Mouse (Mus musculus): ENCODE measurements around the gene Sin3b.
"Not testable (repeated sequence)": the region's sequence is repeated elsewhere in the genome, so short reads cannot be mapped to it uniquely, and the experiment has no call there.

Gene Sin3b

DNA sequence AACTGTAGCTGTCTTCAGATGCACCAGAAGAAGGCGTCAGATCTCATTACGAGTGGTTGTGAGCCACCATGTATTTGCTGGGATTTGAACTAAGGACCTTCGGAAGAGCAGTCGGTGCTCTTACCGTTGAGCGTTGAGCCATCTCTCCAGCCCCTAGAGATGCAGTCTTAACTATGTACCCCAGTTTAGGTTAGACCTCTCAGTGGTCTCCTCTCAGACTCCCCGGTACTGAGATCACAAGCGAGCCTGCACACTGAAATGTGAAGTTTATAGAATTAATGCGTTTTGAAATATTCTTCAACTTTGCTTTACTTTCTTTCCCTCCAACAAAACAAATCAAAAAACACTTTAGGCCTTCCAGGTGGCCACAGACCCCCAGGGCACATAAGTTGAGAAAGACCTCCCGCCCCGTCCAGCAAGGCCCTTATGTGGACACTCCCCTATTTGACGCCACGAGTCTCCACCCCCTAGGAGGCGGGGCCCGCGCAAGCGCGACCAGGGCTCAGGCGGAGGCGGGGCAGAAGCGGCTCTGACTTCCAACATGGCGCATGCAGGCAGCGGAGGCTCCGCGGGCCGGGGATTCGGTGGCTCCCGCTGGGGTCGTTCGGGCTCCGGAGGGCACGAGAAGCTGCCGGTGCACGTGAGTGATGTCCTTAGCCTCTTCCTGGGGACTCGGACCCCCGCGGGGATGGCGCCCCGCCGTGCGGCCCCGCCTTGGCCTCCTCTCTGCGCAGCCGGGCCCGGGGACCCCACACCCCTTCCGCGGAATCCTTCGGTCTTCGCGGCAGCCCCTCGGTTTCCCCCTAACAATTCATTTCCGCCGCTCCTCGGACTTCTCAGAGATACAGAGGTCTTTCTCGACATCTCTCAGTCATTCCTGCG lies at the start of gene Sin3b:
Sin3b (plus strand) TSS at position 517 of the 882 bp plus-strand sequence.
- in situ Hi-C loops (cut with MboI; ENCODE audit: low sequenced_read_pairs), result no loop called here

DNA sequence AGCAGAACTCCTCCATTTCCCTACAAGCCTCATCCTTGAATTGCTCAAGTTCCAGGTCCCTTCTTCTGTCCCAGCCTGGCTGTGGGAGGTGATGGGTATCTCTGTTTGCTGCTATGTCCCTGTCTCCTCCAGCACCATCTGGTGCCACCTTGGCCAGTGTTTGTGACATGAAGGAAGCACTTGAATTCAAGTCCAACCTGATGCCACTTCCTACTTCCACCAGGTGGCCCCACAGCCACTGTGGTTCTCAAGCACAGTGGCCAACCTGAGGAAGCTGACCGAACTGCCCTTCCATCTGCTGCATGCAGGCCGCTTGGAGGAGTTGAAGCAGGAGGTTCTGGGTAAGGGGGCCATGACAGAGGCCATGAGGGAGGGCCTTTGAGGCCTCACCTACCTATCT lies 48.9 kb upstream of the Sin3b start:
- in situ Hi-C loops (cut with MboI; ENCODE audit: low sequenced_read_pairs), result no loop called here

DNA sequence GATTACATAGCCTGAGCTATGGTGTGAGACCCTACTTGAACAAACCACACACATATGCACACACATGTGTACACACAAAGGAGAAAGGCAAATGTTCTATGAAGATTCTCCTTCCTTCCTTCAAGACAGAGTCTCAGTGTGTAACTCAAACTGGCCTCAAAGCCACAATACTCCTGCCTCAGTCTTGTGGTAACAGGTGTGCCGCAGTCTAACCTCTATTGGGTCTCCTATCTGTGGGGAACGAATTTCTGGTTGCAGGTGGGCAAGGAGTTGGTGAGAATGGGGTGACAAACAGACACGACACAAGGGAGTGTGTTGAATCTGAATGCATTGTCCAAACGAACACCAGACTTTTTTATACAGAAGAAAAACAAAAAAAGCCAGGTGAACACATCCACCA lies 46.6 kb upstream of the Sin3b start:
- in situ Hi-C loops (cut with MboI; ENCODE audit: low sequenced_read_pairs), result no loop called here

DNA sequence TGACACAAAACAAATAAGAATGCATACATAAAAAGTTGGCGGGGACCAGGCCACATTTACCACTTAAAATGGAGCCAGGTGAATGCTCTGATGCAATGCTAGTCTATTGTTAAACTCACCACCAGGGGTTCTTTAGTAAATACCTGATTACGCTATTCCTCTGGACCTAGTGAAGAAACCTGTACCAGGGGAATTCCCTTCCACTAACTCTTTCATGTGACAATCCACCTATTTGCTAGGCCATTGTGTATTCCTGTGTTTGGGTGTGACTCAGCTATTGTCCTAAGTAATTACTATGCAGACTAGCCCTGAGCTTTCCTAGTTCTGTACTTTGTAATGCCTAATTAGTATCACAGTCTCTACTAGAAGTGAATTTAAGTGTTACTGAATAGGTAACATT lies 46.2 kb upstream of the Sin3b start:
- in situ Hi-C loops (cut with MboI; ENCODE audit: low sequenced_read_pairs), result not testable (repeated sequence)

DNA sequence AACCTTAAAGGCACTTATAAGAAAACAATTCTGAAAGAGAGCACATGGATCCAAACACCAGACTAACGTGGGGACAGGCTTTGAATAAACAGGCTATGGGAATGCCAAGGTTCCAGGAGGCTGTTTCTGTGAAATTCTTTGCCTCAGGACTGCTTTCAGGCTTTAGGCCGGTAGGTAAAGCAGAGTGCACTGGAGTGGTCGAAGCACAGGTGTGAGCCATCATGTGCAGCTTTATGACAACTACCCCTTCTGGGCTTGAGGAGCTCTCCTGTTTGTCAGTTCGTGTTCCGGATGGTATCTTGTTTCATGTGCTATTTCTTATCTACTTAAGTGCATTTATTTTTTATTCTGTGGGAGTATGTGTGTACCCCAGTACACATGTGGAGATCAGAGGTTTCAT lies 45.8 kb upstream of the Sin3b start:
- in situ Hi-C loops (cut with MboI; ENCODE audit: low sequenced_read_pairs), result no loop called here

DNA sequence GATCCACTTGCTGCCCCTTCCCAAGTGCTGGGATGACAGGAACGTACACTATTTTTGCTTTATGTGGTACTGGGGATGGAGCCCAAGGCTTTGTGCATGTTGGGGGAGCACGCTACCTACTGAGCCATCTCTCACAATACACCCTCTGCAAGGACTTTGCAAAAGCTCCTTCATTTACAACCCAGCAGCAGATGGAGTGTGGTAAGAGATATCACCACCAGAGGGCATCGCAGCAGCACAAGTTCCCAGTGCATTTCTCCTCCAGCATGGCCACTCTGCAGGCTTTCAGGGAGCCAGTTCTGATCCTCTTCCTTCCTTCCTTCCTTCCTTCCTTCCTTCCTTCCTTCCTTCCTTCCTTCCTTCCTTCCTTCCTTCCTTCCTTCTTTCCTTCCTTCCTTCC lies 43.0 kb upstream of the Sin3b start:
- in situ Hi-C loops (cut with MboI; ENCODE audit: low sequenced_read_pairs), result no loop called here

DNA sequence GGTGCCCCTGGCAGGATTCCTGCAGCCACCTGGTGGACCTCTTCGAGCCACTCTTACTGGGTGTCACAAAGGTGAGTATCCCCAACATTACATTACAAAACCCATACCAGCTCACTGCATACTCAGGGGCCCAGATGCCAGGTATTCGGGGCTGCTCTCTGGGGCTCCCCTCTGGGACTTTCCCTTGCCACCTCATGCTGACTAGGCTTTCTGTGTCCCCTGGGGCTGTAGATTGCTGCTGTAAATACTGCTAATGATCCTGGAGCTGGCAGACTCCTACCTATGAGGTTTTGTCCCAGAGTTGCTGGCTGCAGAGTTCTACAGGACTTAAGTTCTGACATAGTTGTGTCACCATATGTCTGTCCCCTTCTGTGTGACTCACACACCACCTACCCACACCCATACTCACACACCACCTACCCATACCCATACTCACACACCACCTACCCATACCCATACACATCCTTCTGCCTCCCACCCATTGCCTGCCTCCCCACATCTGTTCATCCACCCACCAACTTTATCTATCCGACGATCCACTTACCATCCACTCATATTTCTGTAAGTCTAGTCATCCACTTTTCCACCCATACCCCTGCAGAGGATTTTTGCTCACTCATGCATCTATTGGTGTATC lies 40.9 kb upstream of the Sin3b start:
- in situ Hi-C loops (cut with MboI; ENCODE audit: low sequenced_read_pairs), result no loop called here

DNA sequence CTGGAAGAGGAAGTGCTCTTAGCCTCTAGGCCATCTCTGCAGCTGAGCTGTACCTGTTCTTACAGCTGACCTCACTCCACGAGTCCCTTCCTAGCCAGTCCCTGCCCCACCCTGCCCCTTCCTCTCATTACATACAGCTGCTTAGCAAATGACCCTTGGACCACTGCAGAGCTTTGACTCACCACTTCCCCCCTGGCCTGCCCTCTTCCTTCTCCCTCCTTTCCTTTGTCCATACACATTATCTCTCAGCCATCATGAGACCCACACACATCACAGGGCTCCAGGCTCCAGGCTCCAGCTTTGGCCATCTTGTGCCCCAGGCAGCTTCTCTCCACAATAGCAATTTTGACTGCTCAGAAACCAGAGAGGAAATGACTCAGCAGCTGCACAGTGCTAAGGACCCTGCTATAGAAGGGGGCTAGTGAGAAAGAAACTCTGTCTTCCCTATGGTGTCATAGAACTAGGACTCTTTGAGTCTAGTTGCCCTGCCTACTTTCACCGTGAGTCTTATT lies 40.0 kb upstream of the Sin3b start:
- in situ Hi-C loops (cut with MboI; ENCODE audit: low sequenced_read_pairs), result no loop called here

DNA sequence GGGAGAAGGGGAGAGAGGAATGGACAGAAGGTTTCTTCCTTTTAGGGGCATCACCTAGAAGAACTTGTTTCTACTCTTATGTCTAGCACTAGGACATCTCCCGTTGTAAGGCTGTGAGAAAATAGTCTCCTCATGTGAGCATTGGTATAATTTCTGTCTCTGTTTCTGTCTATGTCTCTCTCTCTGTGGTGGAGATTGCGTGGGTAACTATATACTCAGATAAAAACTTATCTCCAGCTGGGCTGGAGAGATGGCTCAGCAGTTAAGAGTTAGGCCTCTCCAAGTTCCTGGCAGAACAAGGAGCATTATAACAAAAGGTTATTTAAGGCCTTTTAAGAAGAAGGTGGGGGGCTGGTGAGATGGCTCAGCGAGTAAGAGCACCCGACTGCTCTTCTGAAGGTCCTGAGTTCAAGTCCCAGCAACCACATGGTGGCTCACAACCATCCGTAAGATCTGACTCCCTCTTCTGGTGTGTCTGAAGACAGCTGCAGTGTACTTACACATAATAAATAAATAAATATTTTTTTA lies 39.4 kb upstream of the Sin3b start:
- in situ Hi-C loops (cut with MboI; ENCODE audit: low sequenced_read_pairs), result not testable (repeated sequence)

DNA sequence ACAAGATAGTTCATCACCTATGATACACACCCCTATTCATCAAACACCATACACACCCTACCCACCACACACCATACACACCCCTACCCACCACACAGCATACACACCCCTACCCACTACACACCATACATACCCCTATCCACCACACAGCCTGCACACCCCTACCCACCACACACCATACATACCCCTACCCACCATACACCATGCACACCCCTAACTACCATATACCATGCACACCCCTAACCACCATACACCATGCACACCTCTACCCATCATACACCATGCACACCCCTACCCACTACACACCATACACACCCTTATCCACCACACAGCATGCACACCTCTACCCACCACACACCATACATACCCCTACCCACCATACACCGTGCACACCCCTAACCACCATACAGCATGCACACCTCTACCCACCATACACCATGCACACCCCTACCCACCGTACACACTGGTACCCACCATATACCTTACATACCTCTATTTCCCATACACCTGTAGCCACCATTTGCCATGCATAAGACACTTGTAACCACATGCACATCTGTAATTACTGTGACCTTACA lies 24.6 kb upstream of the Sin3b start:
- in situ Hi-C loops (cut with MboI; ENCODE audit: low sequenced_read_pairs), result no loop called here

DNA sequence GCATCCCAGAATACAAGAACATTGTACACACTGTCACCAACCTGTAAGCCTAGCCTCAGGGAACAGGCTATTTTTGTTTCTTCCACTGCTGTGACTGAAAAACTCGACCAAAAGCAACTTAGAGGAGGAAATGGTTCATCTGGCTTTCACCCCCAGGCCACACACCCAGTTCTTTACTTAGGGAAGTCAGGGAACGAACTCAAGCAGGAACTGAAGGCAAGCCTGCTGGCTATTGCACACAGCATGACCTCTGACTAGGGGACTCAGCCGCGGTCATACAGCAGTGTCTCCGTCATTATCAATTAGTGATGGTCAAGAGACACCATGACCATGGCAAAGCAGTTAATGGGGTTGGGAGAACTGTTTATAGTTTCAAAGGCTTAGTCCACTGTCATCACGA lies 10.5 kb upstream of the Sin3b start:
- in situ Hi-C loops (cut with MboI; ENCODE audit: low sequenced_read_pairs), result no loop called here

DNA sequence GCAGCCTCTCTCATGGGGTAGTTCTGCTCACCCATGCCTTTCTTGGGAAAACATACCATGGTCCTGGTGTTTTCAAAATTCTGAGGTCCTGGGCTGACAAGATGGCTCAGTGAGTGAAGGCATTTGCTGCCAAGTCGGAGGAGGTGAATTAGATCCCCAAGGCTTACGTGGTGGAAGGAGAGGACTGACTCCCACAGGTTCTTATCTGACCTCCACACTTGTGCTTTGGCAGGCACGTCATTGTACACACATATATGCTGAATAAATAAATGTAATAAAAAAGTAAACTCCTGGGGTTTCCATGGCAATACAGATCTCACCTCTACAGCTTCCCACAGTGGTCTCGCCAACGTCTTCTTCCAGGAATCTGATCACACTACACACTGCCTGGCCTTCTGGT lies 6.5 kb upstream of the Sin3b start:
- in situ Hi-C loops (cut with MboI; ENCODE audit: low sequenced_read_pairs), result no loop called here

DNA sequence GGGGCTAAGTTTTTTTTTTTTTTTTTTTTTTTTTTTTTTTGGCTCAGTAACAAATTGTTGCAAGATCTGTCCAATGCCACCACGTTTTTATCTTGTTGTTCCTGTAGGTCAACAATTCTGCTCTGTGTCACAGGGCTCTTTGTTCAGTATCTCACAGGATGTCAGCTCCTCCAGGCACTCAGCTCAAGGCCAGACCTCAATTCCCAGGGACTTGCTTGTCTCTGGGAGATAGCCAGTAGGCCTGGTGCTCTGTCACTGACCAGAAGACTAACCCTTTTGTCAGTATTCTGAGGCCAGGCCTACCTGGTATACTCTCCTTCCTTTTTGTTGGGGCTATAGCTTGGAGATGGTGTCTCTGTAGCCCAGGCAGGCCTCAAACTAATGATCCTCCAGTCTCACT lies 2.5 kb upstream of the Sin3b start:
- in situ Hi-C loops (cut with MboI; ENCODE audit: low sequenced_read_pairs), result no loop called here

DNA sequence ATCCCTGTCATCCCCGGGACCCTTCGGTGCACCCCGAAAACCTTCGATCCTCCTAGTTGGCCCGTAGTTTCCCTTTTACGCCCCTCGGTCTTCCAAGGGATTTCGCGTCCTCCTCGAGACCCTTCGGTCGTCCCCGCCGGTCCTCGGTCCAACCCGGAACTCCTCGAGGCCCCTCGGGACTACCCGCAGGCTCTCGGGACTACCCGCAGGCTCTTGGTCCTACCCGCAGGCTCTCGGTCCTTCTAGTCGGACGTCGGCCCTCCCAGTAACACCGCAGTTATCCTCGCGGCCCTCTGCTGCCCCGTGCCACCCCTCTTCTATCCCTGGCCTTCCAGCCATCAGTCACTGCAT lies 541 bp downstream of the Sin3b start:
- in situ Hi-C loops (cut with MboI; ENCODE audit: low sequenced_read_pairs), result no loop called here

DNA sequence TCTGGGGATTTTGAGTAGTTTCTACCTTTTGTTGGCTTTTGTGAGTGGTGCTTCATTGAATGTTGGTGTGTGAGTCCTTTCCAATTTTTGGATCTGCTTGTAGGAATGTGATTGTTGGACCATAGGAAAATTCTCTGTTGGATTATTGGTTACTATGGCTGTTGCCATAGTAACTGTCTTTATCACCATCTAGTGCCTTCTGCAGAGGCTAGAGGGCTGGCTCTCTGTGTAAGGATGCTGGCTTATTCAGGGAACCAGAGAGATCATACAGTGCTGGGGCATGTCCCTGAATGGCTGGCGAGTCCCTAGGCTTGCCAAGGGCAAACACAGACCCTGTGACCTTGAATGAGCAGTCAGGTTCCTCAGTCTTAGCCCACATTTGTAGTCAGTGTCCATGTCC lies 5.6 kb downstream of the Sin3b start:
- in situ Hi-C loops (cut with MboI; ENCODE audit: low sequenced_read_pairs), result no loop called here

DNA sequence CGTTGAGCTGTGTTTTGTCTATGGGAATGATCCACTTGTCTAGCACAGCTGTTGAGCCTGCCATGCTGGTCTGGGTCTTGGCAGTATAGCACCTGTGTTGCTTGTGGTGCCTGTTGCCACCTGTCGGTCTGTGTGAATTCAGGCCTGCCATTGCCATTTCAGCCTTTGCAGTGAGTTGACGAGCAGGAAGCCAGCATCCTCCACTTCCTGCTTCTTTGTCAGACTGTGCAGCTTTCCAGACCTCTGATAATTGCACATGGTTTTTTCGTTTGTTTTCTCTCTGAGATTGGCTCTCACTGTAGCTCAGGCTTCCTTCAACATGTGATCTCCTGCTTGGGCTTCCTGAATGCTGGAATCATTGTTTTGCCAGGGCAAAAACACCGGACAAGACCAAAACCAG lies 11.9 kb downstream of the Sin3b start:
- in situ Hi-C loops (cut with MboI; ENCODE audit: low sequenced_read_pairs), result no loop called here

DNA sequence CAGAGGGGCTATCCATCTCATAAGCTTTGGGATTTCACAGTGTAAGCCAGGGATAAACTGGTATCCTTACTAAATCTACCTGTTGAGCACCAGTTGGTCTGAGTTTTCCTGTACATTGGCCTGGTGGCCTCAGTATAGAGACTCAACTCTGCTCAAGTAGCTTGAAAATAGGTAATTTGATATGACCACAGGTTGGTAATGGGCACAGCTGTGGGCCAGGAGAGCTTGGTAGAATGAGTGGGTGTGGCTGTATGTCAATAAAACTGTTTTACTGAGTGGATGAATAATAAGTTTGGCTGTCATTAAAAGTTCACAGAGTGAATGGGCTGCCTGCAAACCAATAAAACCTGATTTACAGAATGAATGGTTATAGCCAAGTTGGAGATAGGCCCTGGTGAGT lies 13.8 kb downstream of the Sin3b start:
- in situ Hi-C loops (cut with MboI; ENCODE audit: low sequenced_read_pairs), result no loop called here

DNA sequence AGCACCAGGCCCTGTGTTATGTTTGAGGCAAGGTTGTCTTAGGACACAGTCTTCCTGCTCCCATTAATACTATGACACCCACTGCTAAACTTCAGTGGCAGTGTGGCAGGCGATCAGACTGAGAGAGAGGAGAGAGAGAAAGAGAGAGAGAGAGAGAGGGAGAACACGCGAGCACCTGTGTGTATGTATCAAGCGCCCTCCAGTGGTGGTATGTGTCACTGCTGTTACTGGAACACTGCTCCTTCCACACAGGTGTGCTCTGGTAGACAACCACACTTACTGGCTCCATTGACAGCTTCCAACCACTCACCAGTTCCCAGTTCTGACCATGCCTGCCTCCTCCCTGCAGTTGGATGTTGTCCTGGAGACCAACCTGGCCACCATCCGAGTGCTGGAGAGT lies 23.0 kb downstream of the Sin3b start:
- in situ Hi-C loops (cut with MboI; ENCODE audit: low sequenced_read_pairs), result no loop called here

DNA sequence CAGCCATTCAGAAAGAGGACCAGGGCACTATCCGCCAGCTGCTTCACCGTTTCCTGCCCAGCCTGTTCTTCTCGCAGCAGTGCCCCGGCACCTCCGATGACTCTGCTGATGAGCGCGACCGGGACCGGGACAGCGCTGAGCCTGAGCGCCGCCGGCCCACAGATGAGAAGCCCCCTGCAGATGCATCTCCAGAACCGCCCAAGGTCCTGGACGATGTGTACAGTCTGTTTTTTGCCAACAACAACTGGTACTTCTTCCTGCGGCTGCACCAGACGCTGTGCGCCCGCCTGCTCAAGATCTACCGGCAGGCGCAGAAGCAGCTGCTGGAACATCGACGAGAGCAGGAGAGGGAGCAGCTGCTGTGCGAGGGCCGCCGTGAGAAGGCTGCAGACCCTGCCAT lies 26.8 kb downstream of the Sin3b start:
- in situ Hi-C loops (cut with MboI; ENCODE audit: low sequenced_read_pairs), result no loop called here

DNA sequence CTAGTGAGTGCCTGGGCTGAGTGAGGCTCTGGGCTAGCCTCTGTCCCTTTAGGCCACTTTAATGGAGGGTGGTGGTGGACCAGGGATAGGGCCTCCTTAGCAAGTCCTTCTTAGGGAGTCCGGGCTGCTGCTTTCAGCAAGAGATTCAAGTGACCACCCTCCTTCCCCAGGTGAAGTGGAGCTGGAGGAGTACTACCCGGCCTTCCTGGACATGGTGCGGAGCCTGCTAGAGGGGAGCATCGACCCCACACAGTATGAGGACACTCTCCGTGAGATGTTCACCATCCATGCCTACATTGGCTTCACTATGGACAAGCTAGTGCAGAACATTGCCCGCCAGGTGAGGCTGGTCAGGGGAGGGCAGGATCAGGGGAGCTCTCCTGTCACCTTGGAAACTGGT lies 27.2 kb downstream of the Sin3b start:
- in situ Hi-C loops (cut with MboI; ENCODE audit: low sequenced_read_pairs), result no loop called here

DNA sequence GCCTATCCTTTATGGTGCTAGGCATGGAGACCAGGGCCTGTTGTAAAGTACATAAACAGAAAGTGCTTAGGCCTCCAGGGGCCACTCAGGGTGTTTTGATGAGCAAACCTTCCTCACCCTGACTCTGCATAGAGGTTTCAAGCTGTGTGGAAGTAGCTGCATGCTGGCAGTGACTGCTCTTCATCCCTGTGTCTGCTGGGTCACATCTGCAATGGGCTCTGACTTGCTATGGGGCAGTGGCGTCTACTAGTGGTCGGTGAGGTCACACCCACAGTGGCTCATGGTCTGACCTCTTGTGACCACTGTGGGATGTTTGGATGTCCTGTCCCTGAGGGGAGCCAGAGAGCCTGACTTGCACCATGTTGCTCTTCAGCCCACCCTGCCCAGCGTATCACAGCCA lies 28.0 kb downstream of the Sin3b start:
- in situ Hi-C loops (cut with MboI; ENCODE audit: low sequenced_read_pairs), result no loop called here

DNA sequence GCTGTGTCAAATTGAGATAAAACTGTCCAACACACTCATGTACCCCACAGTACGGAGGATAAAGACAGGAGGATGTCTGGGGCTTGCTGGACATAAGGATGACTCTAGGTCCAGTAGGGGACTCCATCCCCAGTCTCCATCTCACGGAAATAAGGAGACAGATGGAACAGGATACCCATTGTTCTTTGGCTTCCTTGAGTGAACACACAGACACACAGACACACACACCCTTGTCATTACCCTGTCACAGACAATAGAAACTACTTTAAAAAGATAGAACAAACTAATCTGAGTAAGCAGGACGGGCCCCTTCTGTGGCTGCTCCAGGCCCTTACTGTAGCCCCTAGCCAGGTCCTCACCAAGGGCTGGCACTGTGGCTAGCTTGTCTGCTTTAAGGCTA lies 29.2 kb downstream of the Sin3b start:
- in situ Hi-C loops (cut with MboI; ENCODE audit: low sequenced_read_pairs), result no loop called here
